Mouse (Mus musculus) G1E-ER4 (cell line): Measurements from ENCODE around the gene Kcnip1. TPM values are rescaled to one million over a fixed set of nuclear protein-coding genes. Genes with fewer than 3 reads are reported as not detected.

Experiments
- GATA1 ChIP-seq: IDR thresholded peaks from one replicate; pipeline ENCODE4 v1.8.0; 2012; ENCODE audit warnings: low read length, inconsistent platforms
- polyA plus RNA-seq: library from polyadenylated mRNA; stranded (reverse); fragments of >175 nt; gene quantifications from 2 replicates; pipeline ENCODE4 v1.2.3, GENCODE M21; 2012

Gene Kcnip1
- polyA plus RNA-seq, 1 experiment: 0.03 TPM

GRCm38 (mm10) chr11:33592826-33593225 is 400.1 kb downstream of the Kcnip1 start:
- no peak for TF ChIP-seq GATA1

- TF ChIP-seq GATA1: no peak
Observed at GRCm38 (mm10) chr11:33590771-33591170, 402.2 kb downstream of the Kcnip1 start.

GRCm38 (mm10) chr11:33586614-33587013 is 406.3 kb downstream of the Kcnip1 start:
- no peak for TF ChIP-seq GATA1

- no peak for TF ChIP-seq GATA1
Observed at GRCm38 (mm10) chr11:33579621-33580020, 413.3 kb downstream of the Kcnip1 start.

Other genes starting within 250 kb of the Kcnip1 start
- not detected in 2 replicates for gene Kcnmb1, start 30.1 kb downstream of the Kcnip1 start, polyA plus RNA-seq
- 3.7 and 8.0 TPM in 2 replicates for gene Lcp2, start 53.8 kb upstream of the Kcnip1 start, polyA plus RNA-seq
- gene 4930469K13Rik, start 105.4 kb upstream of the Kcnip1 start, polyA plus RNA-seq: not detected in 2 replicates
- gene Foxi1, start 214.9 kb upstream of the Kcnip1 start, polyA plus RNA-seq: not detected in 2 replicates